Mouse (Mus musculus): Measurements from ENCODE around the gene Sox11. TPM values are rescaled to one million over a fixed set of nuclear protein-coding genes. Genes with fewer than 3 reads are reported as not detected.

Sox11 gene
- total RNA-seq (2021), result under 1 TPM; 0.28 to 0.35 TPM
- long read RNA-seq, experiment 1, result 0 reads
- long read RNA-seq, experiment 2, result 0 reads

GRCm38 (mm10) chr12:27341871-27342690 lies at the start of gene Sox11:
TSS of gene Sox11 (minus strand) at chr12:27342574.
- DNase-seq, result peak; percentile 20

- no peak for DNase-seq
Measured at GRCm38 (mm10) chr12:27391652-27392305, 49.4 kb upstream of the Sox11 start.

GRCm38 (mm10) chr12:27390439-27390838 lies 48.1 kb upstream of the Sox11 start:
- peak; percentile 27 for DNase-seq

- no peak for DNase-seq
Measured at GRCm38 (mm10) chr12:27389429-27389828, 47.1 kb upstream of the Sox11 start.

- no peak for DNase-seq
Measured at GRCm38 (mm10) chr12:27372505-27372904, 30.1 kb upstream of the Sox11 start.

GRCm38 (mm10) chr12:27370756-27371155 lies 28.4 kb upstream of the Sox11 start:
- DNase-seq, result no peak

- no peak for DNase-seq
Measured at GRCm38 (mm10) chr12:27367476-27367875, 25.1 kb upstream of the Sox11 start.

- no peak for DNase-seq
Measured at GRCm38 (mm10) chr12:27363840-27364640, 21.7 kb upstream of the Sox11 start.

- no peak for DNase-seq
Measured at GRCm38 (mm10) chr12:27357076-27357637, 14.8 kb upstream of the Sox11 start.

GRCm38 (mm10) chr12:27356571-27356970 lies 14.2 kb upstream of the Sox11 start:
- DNase-seq, result no peak

- DNase-seq, result no peak
Measured at GRCm38 (mm10) chr12:27343606-27344410, 1.4 kb upstream of the Sox11 start.

GRCm38 (mm10) chr12:27342691-27343605 lies 574 bp upstream of the Sox11 start:
- DNase-seq, result peak; percentile 64

GRCm38 (mm10) chr12:27341130-27341870 lies 1.1 kb downstream of the Sox11 start:
- no peak for DNase-seq

GRCm38 (mm10) chr12:27340451-27341035 lies 1.8 kb downstream of the Sox11 start:
- DNase-seq, result no peak

GRCm38 (mm10) chr12:27339171-27339751 lies 3.1 kb downstream of the Sox11 start:
- DNase-seq, result peak; percentile 15

- peak; percentile 13 for DNase-seq
Measured at GRCm38 (mm10) chr12:27338721-27339170, 3.6 kb downstream of the Sox11 start.

GRCm38 (mm10) chr12:27338116-27338515 lies 4.3 kb downstream of the Sox11 start:
- DNase-seq, result no peak

GRCm38 (mm10) chr12:27337482-27337881 lies 4.9 kb downstream of the Sox11 start:
- no peak for DNase-seq

GRCm38 (mm10) chr12:27336801-27337200 lies 5.6 kb downstream of the Sox11 start:
- DNase-seq, result no peak
